Mouse (Mus musculus): Measurements from ENCODE around the gene Hdac10. TPM values are rescaled to one million over a fixed set of nuclear protein-coding genes. Genes with fewer than 3 reads are reported as not detected.

Gene Hdac10
- polyA plus RNA-seq, 1 experiment: 4.6 TPM

GRCm38 (mm10) chr15:89141443-89141842 lies 12.9 kb upstream of the Hdac10 start:
- no peak overlapping the region for H3K4me3 ChIP-seq (ENCODE audit: insufficient read depth, low read depth, low read length)
- 0 out of 2 replicates have a peak overlapping the region, but pooled peaks have one; percentile 38 for H3K27ac ChIP-seq (replicated peaks; ENCODE audit: low read depth, low read length)
- H3K4me1 ChIP-seq (ENCODE audit: control insufficient read depth, insufficient read depth, insufficient read length, low read length): peaks cover 24% of the 10 kb centered on the region

GRCm38 (mm10) chr15:89140659-89141252 lies 12.3 kb upstream of the Hdac10 start, which contains the start of gene Mapk12:
Gene Mapk12 (minus strand): TSS chr15:89140703.
- Histone ChIP-seq H3K4me3 (ENCODE audit: insufficient read depth, low read depth, low read length) (peak within 1 kb of the TSS; percentile 70), H3K27ac (replicated peaks; ENCODE audit: low read depth, low read length) (peak within 1 kb of the TSS; percentile 82), H3K4me1 (ENCODE audit: control insufficient read depth, insufficient read depth, insufficient read length, low read length) (peaks cover 24% of the 10 kb centered on the region)

- Histone ChIP-seq H3K27ac (replicated peaks; ENCODE audit: low read depth, low read length) (peak overlapping the region; percentile 80), H3K4me1 (ENCODE audit: control insufficient read depth, insufficient read depth, insufficient read length, low read length) (peaks cover 24% of the 10 kb centered on the region), H3K4me3 (ENCODE audit: insufficient read depth, low read depth, low read length) (peak overlapping the region; percentile 70)
Measured at GRCm38 (mm10) chr15:89140048-89140658, 11.7 kb upstream of the Hdac10 start.

- H3K4me1 ChIP-seq (ENCODE audit: control insufficient read depth, insufficient read depth, insufficient read length, low read length): peaks cover 24% of the 10 kb centered on the region
- no peak overlapping the region for H3K4me3 ChIP-seq (ENCODE audit: insufficient read depth, low read depth, low read length)
- H3K27ac ChIP-seq (replicated peaks; ENCODE audit: low read depth, low read length): no peak overlapping the region
Measured at GRCm38 (mm10) chr15:89138531-89138930, 10.0 kb upstream of the Hdac10 start.

GRCm38 (mm10) chr15:89138046-89138405 lies 9.5 kb upstream of the Hdac10 start:
- Histone ChIP-seq H3K4me3 (ENCODE audit: insufficient read depth, low read depth, low read length) (no peak overlapping the region; the same call in 1 of the 2 replicates), H3K27ac (replicated peaks; ENCODE audit: low read depth, low read length) (no peak overlapping the region), H3K4me1 (ENCODE audit: control insufficient read depth, insufficient read depth, insufficient read length, low read length) (peaks cover 24% of the 10 kb centered on the region)

- Histone ChIP-seq H3K4me3 (ENCODE audit: insufficient read depth, low read depth, low read length) (no peak overlapping the region), H3K27ac (replicated peaks; ENCODE audit: low read depth, low read length) (no peak overlapping the region), H3K4me1 (ENCODE audit: control insufficient read depth, insufficient read depth, insufficient read length, low read length) (peaks cover 20% of the 10 kb centered on the region)
Measured at GRCm38 (mm10) chr15:89137378-89138045, 9.0 kb upstream of the Hdac10 start.

GRCm38 (mm10) chr15:89136461-89137155 lies 8.1 kb upstream of the Hdac10 start:
- H3K4me1 ChIP-seq (ENCODE audit: control insufficient read depth, insufficient read depth, insufficient read length, low read length): peaks cover 15% of the 10 kb centered on the region
- H3K27ac ChIP-seq (replicated peaks; ENCODE audit: low read depth, low read length): no peak overlapping the region
- H3K4me3 ChIP-seq (ENCODE audit: insufficient read depth, low read depth, low read length): no peak overlapping the region

GRCm38 (mm10) chr15:89131316-89131715 lies 2.8 kb upstream of the Hdac10 start:
- H3K4me1 ChIP-seq (ENCODE audit: control insufficient read depth, insufficient read depth, insufficient read length, low read length): peaks cover 10% of the 10 kb centered on the region
- no peak overlapping the region for H3K4me3 ChIP-seq (ENCODE audit: insufficient read depth, low read depth, low read length)
- no peak overlapping the region for H3K27ac ChIP-seq (replicated peaks; ENCODE audit: low read depth, low read length)

- peaks cover 10% of the 10 kb centered on the region for H3K4me1 ChIP-seq (ENCODE audit: control insufficient read depth, insufficient read depth, insufficient read length, low read length)
- H3K4me3 ChIP-seq (ENCODE audit: insufficient read depth, low read depth, low read length): no peak overlapping the region
Measured at GRCm38 (mm10) chr15:89130245-89130644, 1.7 kb upstream of the Hdac10 start.

GRCm38 (mm10) chr15:89127364-89127940 lies 1.0 kb downstream of the Hdac10 start:
- peak overlapping the region; percentile 85 for H3K4me3 ChIP-seq (ENCODE audit: insufficient read depth, low read depth, low read length)

More at GRCm38 (mm10) chr15:89130245-89130644, 1.7 kb upstream of the Hdac10 start:
- H3K27ac ChIP-seq (replicated peaks; ENCODE audit: low read depth, low read length): no peak overlapping the region

GRCm38 (mm10) chr15:89126622-89127021 lies 1.9 kb downstream of the Hdac10 start:
- Histone ChIP-seq H3K4me3 (ENCODE audit: insufficient read depth, low read depth, low read length) (no peak overlapping the region), H3K27ac (replicated peaks; ENCODE audit: low read depth, low read length) (no peak overlapping the region), H3K4me1 (ENCODE audit: control insufficient read depth, insufficient read depth, insufficient read length, low read length) (peaks cover 23% of the 10 kb centered on the region)

More at GRCm38 (mm10) chr15:89127364-89127940, 1.0 kb downstream of the Hdac10 start:
- Histone ChIP-seq H3K27ac (replicated peaks; ENCODE audit: low read depth, low read length) (no peak overlapping the region), H3K4me1 (ENCODE audit: control insufficient read depth, insufficient read depth, insufficient read length, low read length) (peaks cover 15% of the 10 kb centered on the region)

GRCm38 (mm10) chr15:89125351-89125750 lies 3.1 kb downstream of the Hdac10 start:
- Histone ChIP-seq H3K4me3 (ENCODE audit: insufficient read depth, low read depth, low read length) (no peak overlapping the region), H3K27ac (replicated peaks; ENCODE audit: low read depth, low read length) (no peak overlapping the region), H3K4me1 (ENCODE audit: control insufficient read depth, insufficient read depth, insufficient read length, low read length) (peaks cover 23% of the 10 kb centered on the region)

- no peak overlapping the region for H3K27ac ChIP-seq (replicated peaks; ENCODE audit: low read depth, low read length)
- H3K4me1 ChIP-seq (ENCODE audit: control insufficient read depth, insufficient read depth, insufficient read length, low read length): peaks cover 23% of the 10 kb centered on the region
- H3K4me3 ChIP-seq (ENCODE audit: insufficient read depth, low read depth, low read length): no peak overlapping the region
Measured at GRCm38 (mm10) chr15:89124312-89124711, 4.2 kb downstream of the Hdac10 start.

GRCm38 (mm10) chr15:89123595-89123994 lies 4.9 kb downstream of the Hdac10 start:
- no peak overlapping the region for H3K27ac ChIP-seq (replicated peaks; ENCODE audit: low read depth, low read length)
- peaks cover 20% of the 10 kb centered on the region for H3K4me1 ChIP-seq (ENCODE audit: control insufficient read depth, insufficient read depth, insufficient read length, low read length)
- H3K4me3 ChIP-seq (ENCODE audit: insufficient read depth, low read depth, low read length): peak overlapping the region; percentile 88; the same call in 1 of the 2 replicates

Data from brown adipose tissue, adult 24 weeks (tissue).